In genomic region chr6:51434270-51434669, GRCm38 (mm10) we compare ENCODE assay signal across 14 mouse cellular contexts. TPM values are rescaled to one million over a fixed set of nuclear protein-coding genes. Genes with fewer than 3 reads are reported as not detected.
DNase-seq lines count a peak whose midpoint lies in the region; ATAC-seq and TF ChIP-seq lines count a peak whose summit lies in the region.
"Had no signal": no experiment of that assay in that cellular context is flagged by ENCODE, and none has a peak within 500 bp of the region (broad histone marks: within the 10 kb centered on the region; RNA-seq: fewer than 3 reads in every experiment).

No protein-coding gene starts in this region.

- H3K4me2 ChIP-seq in hindbrain, embryonic 11.5 days (replicated peaks; ENCODE audit: low read depth, low read length) = no peak overlapping the region
- peak overlapping the region; percentile 85 for H3K4me2 ChIP-seq in forebrain, embryonic 16.5 days (ENCODE audit: low read length)
- peak overlapping the region; percentile 87 for H3K4me2 ChIP-seq in midbrain, postnatal 0 days (ENCODE audit: low read depth, low read length, poor library complexity, severe bottlenecking)
- H3K4me2 ChIP-seq: liver, embryonic 12.5 days had no signal

- peak overlapping the region; percentile 67; the same call in 1 of the 2 replicates for H3K4me3 ChIP-seq in hindbrain, embryonic 10.5 days
- no peak overlapping the region for H3K4me3 ChIP-seq in hindbrain, embryonic 11.5 days (ENCODE audit: low read depth, low read length)
- peak overlapping the region; percentile 68 for H3K4me3 ChIP-seq in forebrain, embryonic 16.5 days (replicated peaks; ENCODE audit: low read length)
- peak overlapping the region; percentile 64 for H3K4me3 ChIP-seq in midbrain, postnatal 0 days (ENCODE audit: low read depth, low read length)
- H3K4me3 ChIP-seq: liver, embryonic 12.5 days had no signal

- WGBS in hindbrain, embryonic 10.5 days = 30% methylated on average over 7 of the region's 7 CpGs
- 43% methylated on average over 7 of the region's 7 CpGs for WGBS in hindbrain, embryonic 11.5 days
- 36% methylated on average over 7 of the region's 7 CpGs for WGBS in forebrain, embryonic 16.5 days
- 34% methylated on average over 7 of the region's 7 CpGs for WGBS in midbrain, postnatal 0 days

- H3K27me3 ChIP-seq in hindbrain, embryonic 10.5 days (ENCODE audit: insufficient read depth, poor library complexity, severe bottlenecking) = peaks cover 62% of the 10 kb centered on the region
- H3K27me3 ChIP-seq in hindbrain, embryonic 11.5 days (ENCODE audit: control insufficient read depth, insufficient read depth, low read length) = peaks cover 31% of the 10 kb centered on the region
- no peaks in the 10 kb centered on the region; the same call in 1 of the 2 replicates for H3K27me3 ChIP-seq in forebrain, embryonic 16.5 days (replicated peaks; ENCODE audit: control insufficient read depth, insufficient read depth, low read length)
- H3K27me3 ChIP-seq in midbrain, postnatal 0 days (ENCODE audit: insufficient read depth, low read length) = no peaks in the 10 kb centered on the region

- ATAC-seq in hindbrain, embryonic 11.5 days (ENCODE audit: low FRiP score) = no peak
- no peak for ATAC-seq in forebrain, embryonic 16.5 days
- no peak for ATAC-seq in midbrain, postnatal 0 days (ENCODE audit: low FRiP score)
- no peak for ATAC-seq in megakaryocyte, adult 5-6 weeks (ENCODE audit: poor library complexity, severe bottlenecking)
- no peak for ATAC-seq in CD4-positive, CD25-positive, alpha-beta regulatory T cell, adult 4 months
- ATAC-seq: liver, embryonic 12.5 days had no signal

- no peak overlapping the region for H3K27ac ChIP-seq in hindbrain, embryonic 10.5 days
- H3K27ac ChIP-seq in hindbrain, embryonic 11.5 days (ENCODE audit: low read depth, low read length) = no peak overlapping the region
- H3K27ac ChIP-seq in forebrain, embryonic 16.5 days (ENCODE audit: low read length) = no peak overlapping the region
- no peak overlapping the region for H3K27ac ChIP-seq in midbrain, postnatal 0 days (ENCODE audit: low read depth, low read length)
- H3K27ac ChIP-seq: left cerebral cortex, adult 2 months; liver, embryonic 12.5 days; macrophage had no signal

- H3K4me1 ChIP-seq in hindbrain, embryonic 10.5 days (replicated peaks) = peaks cover 24% of the 10 kb centered on the region
- H3K4me1 ChIP-seq in hindbrain, embryonic 11.5 days (replicated peaks; ENCODE audit: control insufficient read depth, insufficient read depth, low read length) = peaks cover 3% of the 10 kb centered on the region; the same call in 1 of the 2 replicates
- H3K4me1 ChIP-seq in forebrain, embryonic 16.5 days (replicated peaks; ENCODE audit: control insufficient read depth, insufficient read depth, low read length) = peaks cover 16% of the 10 kb centered on the region
- H3K4me1 ChIP-seq in midbrain, postnatal 0 days (ENCODE audit: insufficient read depth, low read length) = peaks cover 4% of the 10 kb centered on the region; the same call in 1 of the 2 replicates

- H3K9me3 ChIP-seq in hindbrain, embryonic 10.5 days = no peaks in the 10 kb centered on the region
- H3K9me3 ChIP-seq in hindbrain, embryonic 11.5 days (ENCODE audit: control insufficient read depth, low read length) = no peaks in the 10 kb centered on the region
- no peaks in the 10 kb centered on the region for H3K9me3 ChIP-seq in forebrain, embryonic 16.5 days (ENCODE audit: control insufficient read depth, low read length)
- no peaks in the 10 kb centered on the region for H3K9me3 ChIP-seq in midbrain, postnatal 0 days (ENCODE audit: low read length)
- H3K9me3 ChIP-seq: liver, embryonic 12.5 days had no signal

- DNase-seq in hindbrain, embryonic 10.5 days (ENCODE audit: low spot score) = no peak
- DNase-seq in hindbrain, embryonic 11.5 days (ENCODE audit: low spot score) = no peak
- peak; percentile 63 for DNase-seq in ZHBTc4 (ENCODE audit: low read depth, low spot score)
- no peak for DNase-seq in midbrain, postnatal 0 days (ENCODE audit: low spot score)
- no peak for DNase-seq in layer of hippocampus, postnatal 36 days
- DNase-seq: cerebellum, adult 9-11 months; kidney, postnatal 14 days; thymus, adult 18-20 months had no signal

- no peak for TF ChIP-seq CTCF in midbrain, postnatal 0 days (IDR thresholded peaks at IDR 0.05)

- H3K36me3 ChIP-seq in hindbrain, embryonic 10.5 days = no peaks in the 10 kb centered on the region
- H3K36me3 ChIP-seq in hindbrain, embryonic 11.5 days (ENCODE audit: control insufficient read depth, insufficient read depth, low read length) = no peaks in the 10 kb centered on the region
- no peaks in the 10 kb centered on the region for H3K36me3 ChIP-seq in forebrain, embryonic 16.5 days (ENCODE audit: control insufficient read depth, insufficient read depth)
- H3K36me3 ChIP-seq in midbrain, postnatal 0 days (ENCODE audit: insufficient read depth, low read length) = no peaks in the 10 kb centered on the region
- H3K36me3 ChIP-seq: liver, embryonic 12.5 days had no signal

- H3K9ac ChIP-seq in hindbrain, embryonic 11.5 days (ENCODE audit: low read depth, low read length) = no peak overlapping the region
- no peak overlapping the region for H3K9ac ChIP-seq in forebrain, embryonic 16.5 days (replicated peaks; ENCODE audit: low read depth, low read length)
- no peak overlapping the region for H3K9ac ChIP-seq in midbrain, postnatal 0 days (replicated peaks; ENCODE audit: low read length, poor library complexity, severe bottlenecking)
- H3K9ac ChIP-seq: liver, embryonic 12.5 days had no signal

RNA-seq across cellular contexts. Expression of gene Nfe2l3, which starts 1.8 kb away (rescaled TPM):
- 1.6 and 2.1 TPM in 2 replicates for polyA plus RNA-seq in hindbrain, embryonic 10.5 days (2016; fragmentation: Nextera tagmentation; extraction: Ambion mirVana)
- 2.6 and 2.7 TPM in 2 replicates for polyA plus RNA-seq in hindbrain, embryonic 11.5 days (2014; fragmentation: Nextera tagmentation; extraction: Ambion mirVana)
- 14.2 and 16.1 TPM in 2 replicates for polyA plus RNA-seq in forebrain, embryonic 16.5 days (2015; fragmentation: Nextera tagmentation; extraction: Ambion mirVana)
- 12.6 and 12.7 TPM in 2 replicates for total RNA-seq in midbrain, postnatal 0 days (2014; rRNA removed)
- polyA plus RNA-seq in midbrain, postnatal 0 days (2015; fragmentation: Nextera tagmentation; extraction: Ambion mirVana) = 7.3 and 8.3 TPM in 2 replicates
- 1 to 10 TPM; 2.0 TPM for total RNA-seq in layer of hippocampus, postnatal 36 days (2021)
- total RNA-seq in megakaryocyte, adult 5-6 weeks (2015) = 0.11 TPM in 1 of 2 replicates, not detected in the other
- 0.48 TPM in 1 of 2 replicates, not detected in the other for total RNA-seq in megakaryocyte, adult 5-6 weeks (2017)
- 1 to 10 TPM in 1 of 2 experiments, under 1 TPM in 1; 0.84 to 1.1 TPM for polyA plus RNA-seq in CD4-positive, CD25-positive, alpha-beta regulatory T cell, adult 4 months (2017; shearing (Covaris generic))
- polyA plus RNA-seq: macrophage had no signal

RNA-seq across cellular contexts. Expression of gene Hnrnpa2b1, which starts 35.4 kb away (rescaled TPM):
- 1,586 and 2,252 TPM in 2 replicates for polyA plus RNA-seq in hindbrain, embryonic 10.5 days (2016; fragmentation: Nextera tagmentation; extraction: Ambion mirVana)
- 1,561 and 1,692 TPM in 2 replicates for polyA plus RNA-seq in hindbrain, embryonic 11.5 days (2014; fragmentation: Nextera tagmentation; extraction: Ambion mirVana)
- polyA plus RNA-seq in forebrain, embryonic 16.5 days (2015; fragmentation: Nextera tagmentation; extraction: Ambion mirVana) = 1,940 and 1,995 TPM in 2 replicates
- total RNA-seq in midbrain, postnatal 0 days (2014; rRNA removed) = 199 and 287 TPM in 2 replicates
- polyA plus RNA-seq in midbrain, postnatal 0 days (2015; fragmentation: Nextera tagmentation; extraction: Ambion mirVana) = 659 and 746 TPM in 2 replicates
- 100 to 1,000 TPM; 518 to 547 TPM for total RNA-seq in layer of hippocampus, postnatal 36 days (2021)
- 1,149 and 1,154 TPM in 2 replicates for total RNA-seq in megakaryocyte, adult 5-6 weeks (2015)
- total RNA-seq in megakaryocyte, adult 5-6 weeks (2017) = 1,039 and 1,264 TPM in 2 replicates
- 1,000 to 10,000 TPM; 1,098 to 1,432 TPM for polyA plus RNA-seq in CD4-positive, CD25-positive, alpha-beta regulatory T cell, adult 4 months (2017; shearing (Covaris generic))

RNA-seq across cellular contexts. Expression of gene Cbx3, which starts 35.9 kb away (rescaled TPM):
- polyA plus RNA-seq in hindbrain, embryonic 10.5 days (2016; fragmentation: Nextera tagmentation; extraction: Ambion mirVana) = 534 and 612 TPM in 2 replicates
- 660 and 672 TPM in 2 replicates for polyA plus RNA-seq in hindbrain, embryonic 11.5 days (2014; fragmentation: Nextera tagmentation; extraction: Ambion mirVana)
- 537 and 587 TPM in 2 replicates for polyA plus RNA-seq in forebrain, embryonic 16.5 days (2015; fragmentation: Nextera tagmentation; extraction: Ambion mirVana)
- total RNA-seq in midbrain, postnatal 0 days (2014; rRNA removed) = 129 and 138 TPM in 2 replicates
- polyA plus RNA-seq in midbrain, postnatal 0 days (2015; fragmentation: Nextera tagmentation; extraction: Ambion mirVana) = 485 and 535 TPM in 2 replicates
- total RNA-seq in layer of hippocampus, postnatal 36 days (2021) = 100 to 1,000 TPM; 139 to 148 TPM
- 179 and 190 TPM in 2 replicates for total RNA-seq in megakaryocyte, adult 5-6 weeks (2015)
- 242 and 272 TPM in 2 replicates for total RNA-seq in megakaryocyte, adult 5-6 weeks (2017)
- polyA plus RNA-seq in CD4-positive, CD25-positive, alpha-beta regulatory T cell, adult 4 months (2017; shearing (Covaris generic)) = 100 to 1,000 TPM; 577 to 675 TPM
